Mouse (Mus musculus) heart, adult 18-20 months (tissue): Measurements from ENCODE around the gene Wwtr1. TPM values are rescaled to one million over a fixed set of nuclear protein-coding genes. Genes with fewer than 3 reads are reported as not detected.

Experiments
- DNase-seq, 2 experiments: peaks; one replicate each; pipeline ENCODE4 v3.0.0; 2021 to 2022; ENCODE audit warnings: mixed read lengths in 1 of 2
- total RNA-seq, 2 experiments: library from RNA; stranded (reverse); gene quantifications; 2 replicates each; pipeline ENCODE4 v1.2.3; 2021

The Wwtr1 gene
- total RNA-seq, 2 experiments from 2014 or later = 39.4 to 47.3 TPM

GRCm38 (mm10) chr3:57562996-57563506 lies 12.7 kb downstream of the Wwtr1 start:
- no peak for DNase-seq

GRCm38 (mm10) chr3:57558761-57559160 lies 16.9 kb downstream of the Wwtr1 start:
- DNase-seq = no peak

DNA sequence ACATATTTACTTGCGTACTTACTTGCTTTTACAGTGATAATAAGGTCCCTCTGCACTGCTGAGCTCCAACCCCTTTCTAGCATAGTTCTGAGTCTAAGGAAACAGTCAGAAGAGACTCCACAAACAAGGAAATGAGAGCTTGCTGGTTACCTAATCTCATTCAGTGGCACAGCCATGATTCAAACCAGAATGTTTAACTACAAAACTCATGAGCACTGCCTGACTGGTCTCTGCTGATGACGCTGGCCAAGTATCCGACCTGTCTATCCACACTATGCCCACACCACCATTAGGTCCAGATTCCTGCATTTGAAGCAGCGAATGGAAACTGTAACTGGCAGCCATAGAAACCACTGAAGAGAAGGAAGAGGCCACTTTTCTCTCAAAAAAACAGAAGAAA lies 18.3 kb downstream of the Wwtr1 start:
- no peak for DNase-seq

- DNase-seq = no peak
Observed at GRCm38 (mm10) chr3:57555560-57555959, 20.1 kb downstream of the Wwtr1 start.

DNA sequence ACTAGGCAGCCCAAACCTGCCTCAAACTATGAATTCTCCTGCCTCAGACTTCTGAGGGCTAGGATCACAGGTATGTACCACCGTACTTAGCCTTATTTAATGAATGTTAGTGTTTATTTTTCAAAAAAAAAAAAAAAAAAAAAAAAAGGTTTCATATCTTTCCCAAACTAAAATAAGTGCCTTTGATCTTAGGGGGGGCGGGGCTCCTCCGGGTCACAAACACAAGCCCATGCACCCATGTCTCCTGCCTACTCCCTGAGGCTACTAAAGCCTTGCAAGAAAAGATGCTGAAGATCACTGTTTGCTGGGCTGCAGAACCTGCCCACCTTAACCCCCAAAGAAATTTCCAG lies 20.8 kb downstream of the Wwtr1 start:
- DNase-seq = no peak

- DNase-seq = no peak
Observed at GRCm38 (mm10) chr3:57554124-57554889, 21.4 kb downstream of the Wwtr1 start.

DNA sequence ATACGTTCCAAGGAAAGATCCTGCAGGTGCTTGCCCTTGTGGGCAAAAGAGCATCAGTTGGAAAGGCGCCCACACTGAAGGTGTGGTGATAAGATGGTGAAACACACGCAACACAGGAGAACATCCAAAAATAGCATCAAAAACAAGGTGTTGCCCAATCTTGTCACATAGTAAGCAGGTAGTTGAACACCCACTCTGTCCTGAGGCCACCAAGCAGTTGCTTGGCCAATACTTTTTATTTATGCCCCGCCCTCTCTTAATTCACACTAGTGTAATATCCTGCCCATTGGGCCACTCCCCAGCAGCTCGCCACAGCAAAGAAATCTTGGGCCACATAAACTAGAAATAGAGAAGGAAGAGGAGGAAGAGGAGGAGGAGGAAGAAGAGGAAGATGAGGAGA lies 22.6 kb downstream of the Wwtr1 start:
- DNase-seq = no peak

GRCm38 (mm10) chr3:57551210-57551609 lies 24.5 kb downstream of the Wwtr1 start:
- no peak for DNase-seq

DNA sequence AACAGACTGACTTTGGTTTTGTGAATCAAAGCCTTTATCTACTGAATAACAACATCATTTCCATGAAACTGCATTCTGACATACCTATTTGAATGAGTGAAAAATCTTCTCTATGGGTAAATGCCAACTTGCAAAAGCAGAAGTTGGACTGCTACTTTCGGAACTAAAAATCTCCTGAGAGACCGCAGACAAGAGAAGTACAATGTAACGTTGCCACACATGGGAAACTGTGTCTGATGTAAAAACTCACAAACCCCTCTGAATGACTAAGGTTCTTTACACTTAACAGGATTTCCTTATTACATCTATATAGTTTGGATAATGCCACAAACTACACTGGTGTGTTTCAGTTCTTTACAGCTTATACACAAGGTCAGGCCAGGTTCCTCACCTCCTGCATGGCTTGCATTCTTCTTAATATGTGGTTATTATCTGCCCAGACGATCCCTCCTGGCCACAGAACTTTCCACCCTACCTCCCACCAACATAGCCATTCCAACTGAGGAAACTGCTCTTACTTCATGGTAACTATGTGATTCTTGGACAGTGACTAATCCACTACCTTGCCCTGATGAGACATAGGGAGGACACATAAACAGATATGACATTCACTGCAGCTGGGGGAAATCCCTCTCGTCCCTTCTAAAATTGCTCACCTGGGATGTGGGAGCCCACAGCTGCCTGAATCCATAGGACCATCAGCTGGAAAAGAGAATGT lies 25.1 kb downstream of the Wwtr1 start:
- no peak for DNase-seq

DNA sequence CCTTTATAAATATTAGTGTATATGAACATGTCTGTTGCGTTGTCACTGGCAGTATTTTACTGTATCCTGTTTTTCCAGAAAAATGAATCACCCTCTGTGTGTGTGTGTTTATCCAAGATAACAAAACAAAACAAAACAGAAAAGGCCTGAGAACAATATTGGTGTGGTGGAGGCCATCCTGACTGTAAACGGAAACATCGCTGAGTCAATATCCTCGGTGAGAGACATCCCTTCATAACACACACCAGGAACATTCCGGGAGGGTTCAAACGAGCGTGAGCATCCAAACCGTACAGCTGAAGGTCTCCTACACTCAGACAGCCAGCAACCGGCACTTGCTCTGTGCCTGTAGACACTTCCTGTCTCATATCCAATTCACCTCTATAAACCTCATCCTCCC lies 31.6 kb downstream of the Wwtr1 start:
- DNase-seq = peak in 1 of 2 experiments; percentile 62

DNA sequence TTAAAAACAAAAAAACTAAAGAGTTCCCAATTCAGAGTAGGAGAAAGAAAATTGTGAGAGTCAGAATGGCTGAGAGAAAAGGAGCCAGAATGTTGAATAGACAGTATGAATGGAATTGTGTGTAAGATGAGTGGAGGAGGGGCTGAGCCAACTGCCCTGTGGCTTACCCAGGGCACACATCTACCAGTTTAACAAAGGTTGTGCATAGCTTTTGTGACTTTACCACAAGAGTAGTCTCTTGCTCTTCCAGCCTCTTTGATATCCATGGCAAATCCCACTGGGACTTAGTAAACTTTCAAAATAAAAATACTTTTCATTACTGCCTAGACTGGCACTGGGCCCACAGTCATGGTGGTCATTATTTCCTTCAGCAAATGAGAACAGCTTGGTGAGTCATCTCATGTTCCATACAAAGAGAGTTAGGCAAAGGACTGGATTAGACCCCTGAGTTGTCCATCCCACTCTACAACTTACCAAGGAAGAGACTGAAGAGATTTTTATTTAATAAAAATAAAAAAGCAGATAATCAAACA lies 32.8 kb downstream of the Wwtr1 start:
- DNase-seq = no peak

- peak in 1 of 2 experiments; percentile 49 for DNase-seq
Observed at GRCm38 (mm10) chr3:57541205-57541604, 34.5 kb downstream of the Wwtr1 start.

- DNase-seq = no peak
Observed at GRCm38 (mm10) chr3:57540474-57540873, 35.2 kb downstream of the Wwtr1 start.

- DNase-seq = no peak
Observed at GRCm38 (mm10) chr3:57535483-57536185, 40.1 kb downstream of the Wwtr1 start.

DNA sequence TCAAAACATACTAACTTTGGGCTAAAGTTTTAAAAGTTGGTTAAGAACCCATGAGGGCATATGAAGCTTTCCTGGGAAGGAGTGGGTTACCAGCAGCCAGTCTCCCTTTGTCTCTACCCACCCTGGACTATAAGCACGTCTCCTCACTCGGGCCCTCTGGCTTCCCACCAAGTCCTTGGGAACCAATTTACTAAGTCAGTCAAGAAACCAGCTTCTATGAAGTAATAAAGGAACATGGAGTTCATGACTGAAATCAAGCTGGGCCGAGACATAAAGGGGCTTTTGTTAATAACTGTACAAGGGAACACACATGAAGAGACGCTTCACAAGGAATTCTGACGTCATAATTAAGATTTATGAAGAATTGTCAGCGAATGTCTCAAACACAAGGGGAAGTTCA lies 41.3 kb downstream of the Wwtr1 start:
- DNase-seq = no peak

GRCm38 (mm10) chr3:57533876-57534275 lies 41.8 kb downstream of the Wwtr1 start:
- peak in 1 of 2 experiments; percentile 25 for DNase-seq

DNA sequence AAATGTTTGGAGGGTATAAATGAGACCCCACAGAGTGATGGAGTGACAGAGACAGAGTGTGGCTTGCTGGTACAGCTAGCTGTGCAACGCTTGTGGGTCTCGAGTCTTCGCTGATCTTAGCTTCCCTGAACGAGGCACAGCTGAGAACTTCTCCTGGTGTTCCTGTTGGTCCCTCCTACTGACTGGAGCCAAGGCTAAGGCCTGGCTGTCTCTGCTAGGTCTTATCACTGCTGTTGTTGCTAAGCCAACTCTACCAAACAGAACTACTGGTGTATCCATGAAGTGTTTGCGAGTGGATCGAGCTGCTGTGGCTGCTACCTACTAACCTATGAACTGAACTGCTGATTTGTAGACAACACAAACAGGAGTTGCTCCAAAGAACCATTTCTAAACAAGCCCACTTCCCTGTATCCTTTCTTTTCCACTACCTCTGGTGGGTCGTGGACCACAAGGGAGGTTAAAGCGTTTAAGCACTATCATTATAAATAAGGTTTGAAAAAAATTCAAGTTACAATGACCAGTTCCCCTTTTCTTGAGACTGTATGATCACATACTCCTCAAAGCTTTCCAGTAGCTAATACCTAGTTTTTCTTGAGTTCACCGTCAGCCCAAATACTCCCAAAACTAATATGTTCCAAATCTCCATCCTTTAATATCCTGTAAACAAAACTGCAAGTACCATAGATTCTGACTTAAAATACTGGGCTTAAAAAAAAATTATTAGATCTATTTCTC lies 42.6 kb downstream of the Wwtr1 start:
- peak; percentile 74 to 80 for DNase-seq

- no peak for DNase-seq
Observed at GRCm38 (mm10) chr3:57530836-57531235, 44.9 kb downstream of the Wwtr1 start.

- DNase-seq = peak in 1 of 2 experiments; percentile 13
Observed at GRCm38 (mm10) chr3:57530221-57530620, 45.5 kb downstream of the Wwtr1 start.

DNA sequence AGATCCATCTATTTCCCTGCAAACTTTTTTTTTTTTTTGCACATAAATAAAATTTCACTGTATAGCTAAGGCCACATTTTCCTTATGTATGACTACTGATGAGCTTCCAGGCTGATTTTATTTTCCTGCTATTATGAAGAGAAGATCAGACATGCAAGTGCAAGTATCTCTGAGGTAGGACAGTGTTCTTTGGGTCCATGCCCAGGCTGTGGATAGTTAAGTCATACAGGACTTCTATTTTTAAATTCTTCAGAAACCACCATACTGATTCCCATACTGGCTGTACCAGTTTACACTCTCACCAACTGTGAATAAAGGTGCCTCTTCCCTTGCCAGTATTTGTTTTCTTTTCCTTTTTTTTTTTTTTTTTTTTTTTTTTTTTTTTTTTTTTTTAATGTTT lies 48.6 kb downstream of the Wwtr1 start:
- DNase-seq = peak; percentile 58 to 70

DNA sequence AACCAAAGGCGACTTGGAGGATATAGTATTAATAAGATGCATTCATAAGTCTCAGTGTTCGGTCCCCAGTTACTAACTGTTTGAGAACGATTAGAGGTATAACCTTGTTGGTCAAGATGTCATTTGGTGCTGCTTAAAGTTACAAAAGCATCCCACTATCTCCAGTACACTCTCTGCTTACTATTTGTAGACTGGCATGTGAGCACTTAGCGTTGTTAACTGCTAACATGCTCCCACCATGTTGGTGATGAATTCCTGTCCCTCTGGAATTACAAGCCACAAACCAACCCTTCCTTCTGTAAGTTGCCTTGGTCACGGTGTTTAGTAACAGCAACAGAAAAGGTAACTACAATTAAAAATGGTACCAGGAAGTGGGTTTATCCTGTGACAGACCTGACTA lies 52.6 kb downstream of the Wwtr1 start:
- peak in 1 of 2 experiments; percentile 18 for DNase-seq

DNA sequence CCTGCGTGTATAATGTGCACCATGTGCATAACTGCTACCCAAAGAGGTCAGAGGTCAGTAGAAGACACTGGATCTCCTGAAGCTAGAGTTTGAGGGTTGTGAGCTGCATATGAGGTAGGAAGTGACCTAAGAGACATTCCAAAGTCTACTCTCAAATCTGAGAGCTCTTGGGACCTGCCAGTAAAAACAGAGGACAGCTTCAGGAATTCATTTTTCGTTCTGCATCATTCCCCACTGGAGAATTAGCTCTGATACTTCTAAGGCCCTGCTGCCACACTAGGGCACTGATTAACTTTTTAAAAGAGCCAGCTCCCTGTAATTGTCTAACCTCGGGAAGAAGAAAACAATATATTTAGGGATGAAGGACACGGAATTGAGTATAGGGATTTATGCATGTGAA lies 53.8 kb downstream of the Wwtr1 start:
- no peak for DNase-seq
